Mouse (Mus musculus) hindbrain, embryonic 13.5 days (tissue): ENCODE measurements around the gene Mthfd1. TPM values are rescaled to one million over a fixed set of nuclear protein-coding genes. Genes with fewer than 3 reads are reported as not detected.
A peak's percentile ranks its signal among the peaks of the same experiment; 100 is the strongest.

ENCODE experiments used
- ATAC-seq: fragments of 200-750 bp; cut with Nextera tagmentation; 2 replicates; pipeline ENCODE4 v1.8.0; 2017; ENCODE audit warnings: moderate TSS enrichment; ENCODE audit not compliant: low FRiP score
- H3K27ac ChIP-seq: fragments of 300-500 bp; sonication (generic); 2 replicates; pipeline ENCODE4 v1.5.1; 2015; ENCODE audit warnings: inconsistent platforms, mild to moderate bottlenecking, moderate library complexity
- H3K27me3 ChIP-seq: fragments of 300-500 bp; sonication (generic); 2 replicates; pipeline ENCODE4 v1.6.1; 2015; ENCODE audit warnings: mild to moderate bottlenecking, inconsistent platforms
- H3K36me3 ChIP-seq: fragments of 300-500 bp; sonication (generic); 2 replicates; pipeline ENCODE4 v1.6.1; 2015; ENCODE audit warnings: mild to moderate bottlenecking, inconsistent platforms
- H3K4me1 ChIP-seq: fragments of 300-500 bp; sonication (generic); replicated peaks from 2 replicates; pipeline ENCODE4 v1.6.1; 2015; ENCODE audit warnings: inconsistent platforms
- H3K4me2 ChIP-seq: fragments of 300-500 bp; sonication (generic); 2 replicates; pipeline ENCODE4 v1.6.1; 2015; ENCODE audit warnings: inconsistent platforms, mild to moderate bottlenecking, moderate library complexity
- H3K4me3 ChIP-seq: fragments of 300-500 bp; sonication (generic); 2 replicates; pipeline ENCODE4 v1.5.1; 2015; ENCODE audit warnings: mild to moderate bottlenecking, inconsistent platforms
- H3K9ac ChIP-seq: fragments of 300-500 bp; sonication (generic); 2 replicates; pipeline ENCODE4 v1.6.1; 2015; ENCODE audit warnings: mild to moderate bottlenecking, inconsistent platforms
- H3K9me3 ChIP-seq: fragments of 300-500 bp; sonication (generic); 2 replicates; pipeline ENCODE4 v1.6.1; 2016; ENCODE audit warnings: inconsistent platforms
- WGBS: fragments of 180-500 bp; shearing (Covaris S2); methylation state at CpG from one replicate; pipeline ENCODE4 v1.1.7; 2015; 5-methylcytosine and 5-hydroxymethylcytosine counted together
- polyA plus RNA-seq: library from polyadenylated mRNA; unstranded; fragments of >200 nt; fragmentation: Nextera tagmentation; extraction: Ambion mirVana; gene quantifications from 2 replicates; pipeline ENCODE4 v1.2.1, GENCODE M21; 2015

Gene Mthfd1
- polyA plus RNA-seq, 1 experiment from 2014 or later = 26.3 TPM

DNA sequence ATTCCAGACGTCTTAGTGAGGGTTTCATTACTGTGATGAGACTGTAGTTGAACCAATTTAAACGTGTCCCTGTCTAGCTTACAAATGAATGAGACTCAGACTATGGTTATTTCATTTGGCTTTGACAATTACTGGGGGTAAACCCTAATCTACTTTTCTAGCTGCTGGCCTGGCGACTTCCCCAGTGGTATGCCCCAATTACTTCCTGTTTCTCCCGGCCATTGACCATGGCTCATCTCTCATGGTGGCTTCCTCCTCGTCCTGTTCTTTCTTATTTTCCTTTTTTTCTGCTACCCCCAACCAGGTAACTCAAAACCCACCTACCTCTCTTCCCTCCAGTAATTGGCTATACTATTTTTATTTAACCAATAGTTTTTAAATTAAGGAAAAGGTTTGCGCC lies 9.9 kb downstream of the Mthfd1 start:
- no peaks in the 10 kb centered on the region for H3K9me3 ChIP-seq
- 87% methylated on average over 6 of the region's 6 CpGs for WGBS
- no peak overlapping the region for H3K4me2 ChIP-seq
- no peak overlapping the region for H3K9ac ChIP-seq
- 0 out of 2 replicates have a peak overlapping the region, but pooled peaks have one; percentile 58 for H3K27ac ChIP-seq
- H3K4me1 ChIP-seq = no peaks in the 10 kb centered on the region; the same call in 1 of the 2 replicates
- no peak for ATAC-seq
- no peak overlapping the region for H3K4me3 ChIP-seq
- H3K36me3 ChIP-seq = no peaks in the 10 kb centered on the region
- no peaks in the 10 kb centered on the region for H3K27me3 ChIP-seq

DNA sequence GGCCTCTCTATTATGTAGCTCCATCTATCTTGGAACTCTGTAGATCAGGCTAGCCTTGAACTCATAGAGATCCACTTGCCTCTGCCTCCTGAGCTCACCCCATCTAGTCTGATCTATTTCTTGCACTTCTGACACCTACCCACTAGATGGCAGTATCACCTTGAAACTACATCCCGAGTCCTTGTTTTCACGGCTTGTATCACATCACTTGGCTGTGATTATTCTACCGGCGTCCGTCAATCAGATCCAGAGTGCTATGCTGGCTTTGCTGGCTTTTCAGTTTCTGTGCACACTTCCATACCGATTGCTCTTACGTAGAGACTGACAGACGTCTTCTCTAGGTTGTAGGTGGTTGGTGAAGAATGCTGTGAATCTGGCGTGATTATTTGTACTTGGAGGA lies 11.8 kb downstream of the Mthfd1 start:
- Histone ChIP-seq H3K9me3 (no peaks in the 10 kb centered on the region), H3K36me3 (peaks cover 5% of the 10 kb centered on the region; the same call in 1 of the 2 replicates), H3K4me1 (no peaks in the 10 kb centered on the region; the same call in 1 of the 2 replicates), H3K4me2 (no peak overlapping the region), H3K27me3 (no peaks in the 10 kb centered on the region), H3K27ac (no peak overlapping the region), H3K9ac (no peak overlapping the region), H3K4me3 (no peak overlapping the region)
- no peak for ATAC-seq
- 75% methylated on average over 9 of the region's 9 CpGs for WGBS

DNA sequence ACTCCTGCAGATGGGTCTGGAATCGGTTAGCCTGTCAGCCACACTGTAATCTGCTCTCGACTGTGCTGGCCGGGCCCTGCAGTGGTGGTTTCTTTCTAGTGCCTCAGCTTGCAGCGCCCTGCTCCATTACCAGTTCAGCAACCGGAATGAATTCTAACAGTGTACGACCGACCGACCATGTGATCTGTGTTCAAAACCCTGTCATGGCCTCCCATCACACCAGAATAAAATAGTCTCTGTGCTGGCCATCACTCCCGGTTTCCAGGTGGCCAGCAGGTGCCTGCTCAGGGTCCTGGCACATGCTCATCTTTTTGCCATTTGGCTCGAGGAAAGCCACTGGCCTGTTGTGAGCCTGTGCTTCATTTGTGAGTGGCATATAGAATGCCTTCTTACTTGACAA lies 13.6 kb downstream of the Mthfd1 start:
- H3K9me3 ChIP-seq = no peaks in the 10 kb centered on the region
- H3K9ac ChIP-seq = no peak overlapping the region
- H3K4me3 ChIP-seq = no peak overlapping the region
- no peak overlapping the region for H3K4me2 ChIP-seq
- no peak for ATAC-seq
- no peak overlapping the region for H3K27ac ChIP-seq
- WGBS = 80% methylated on average over 10 of the region's 10 CpGs
- peaks cover 7% of the 10 kb centered on the region; the same call in 1 of the 2 replicates for H3K36me3 ChIP-seq
- H3K4me1 ChIP-seq = no peaks in the 10 kb centered on the region; the same call in 1 of the 2 replicates
- no peaks in the 10 kb centered on the region for H3K27me3 ChIP-seq

DNA sequence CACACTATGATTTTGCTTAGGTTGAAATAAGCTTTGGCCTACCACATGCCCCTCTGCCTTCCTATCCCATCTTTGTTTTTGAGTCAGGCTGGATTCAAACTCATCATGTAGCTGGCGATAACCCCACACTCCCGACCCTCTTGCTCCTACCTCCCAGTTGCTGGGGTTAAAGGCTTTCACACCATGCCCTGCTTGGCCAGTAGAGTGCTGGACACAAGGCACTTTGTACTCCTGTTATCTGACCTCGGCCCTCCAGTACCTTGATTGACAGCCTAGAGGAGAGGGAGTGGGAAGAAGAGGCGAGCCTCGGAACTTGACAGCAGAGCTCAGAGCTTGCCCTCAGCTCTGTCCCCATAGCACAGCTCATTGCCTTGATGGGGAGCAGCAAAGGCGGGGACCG lies 14.1 kb downstream of the Mthfd1 start:
- no peak overlapping the region for H3K4me2 ChIP-seq
- ATAC-seq = no peak
- H3K27me3 ChIP-seq = no peaks in the 10 kb centered on the region
- H3K9ac ChIP-seq = no peak overlapping the region
- no peak overlapping the region for H3K27ac ChIP-seq
- no peak overlapping the region for H3K4me3 ChIP-seq
- H3K4me1 ChIP-seq = no peaks in the 10 kb centered on the region
- H3K36me3 ChIP-seq = peaks cover 7% of the 10 kb centered on the region; the same call in 1 of the 2 replicates
- 72% methylated on average over 7 of the region's 7 CpGs for WGBS
- no peaks in the 10 kb centered on the region for H3K9me3 ChIP-seq

DNA sequence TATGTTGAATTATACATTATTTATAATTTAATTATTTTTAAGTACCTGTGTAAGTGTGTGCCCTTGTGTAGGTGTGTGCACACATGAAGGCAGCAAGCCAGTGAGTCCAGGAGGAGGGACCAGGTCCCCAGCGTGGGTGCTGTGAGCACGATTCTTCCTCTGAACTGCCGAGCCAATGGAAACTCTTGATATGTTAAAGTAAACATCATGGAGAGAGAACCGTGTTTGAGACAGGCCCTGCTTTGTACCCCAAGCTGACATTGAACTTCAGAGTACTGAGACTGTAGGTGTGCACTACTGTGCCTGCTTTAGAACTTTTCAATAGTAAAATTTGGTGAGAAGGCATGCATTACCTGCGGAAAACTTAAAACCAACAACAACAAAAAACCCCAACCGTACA lies 16.4 kb downstream of the Mthfd1 start:
- no peak overlapping the region for H3K4me3 ChIP-seq
- ATAC-seq = no peak
- 93% methylated on average over 6 of the region's 6 CpGs for WGBS

DNA sequence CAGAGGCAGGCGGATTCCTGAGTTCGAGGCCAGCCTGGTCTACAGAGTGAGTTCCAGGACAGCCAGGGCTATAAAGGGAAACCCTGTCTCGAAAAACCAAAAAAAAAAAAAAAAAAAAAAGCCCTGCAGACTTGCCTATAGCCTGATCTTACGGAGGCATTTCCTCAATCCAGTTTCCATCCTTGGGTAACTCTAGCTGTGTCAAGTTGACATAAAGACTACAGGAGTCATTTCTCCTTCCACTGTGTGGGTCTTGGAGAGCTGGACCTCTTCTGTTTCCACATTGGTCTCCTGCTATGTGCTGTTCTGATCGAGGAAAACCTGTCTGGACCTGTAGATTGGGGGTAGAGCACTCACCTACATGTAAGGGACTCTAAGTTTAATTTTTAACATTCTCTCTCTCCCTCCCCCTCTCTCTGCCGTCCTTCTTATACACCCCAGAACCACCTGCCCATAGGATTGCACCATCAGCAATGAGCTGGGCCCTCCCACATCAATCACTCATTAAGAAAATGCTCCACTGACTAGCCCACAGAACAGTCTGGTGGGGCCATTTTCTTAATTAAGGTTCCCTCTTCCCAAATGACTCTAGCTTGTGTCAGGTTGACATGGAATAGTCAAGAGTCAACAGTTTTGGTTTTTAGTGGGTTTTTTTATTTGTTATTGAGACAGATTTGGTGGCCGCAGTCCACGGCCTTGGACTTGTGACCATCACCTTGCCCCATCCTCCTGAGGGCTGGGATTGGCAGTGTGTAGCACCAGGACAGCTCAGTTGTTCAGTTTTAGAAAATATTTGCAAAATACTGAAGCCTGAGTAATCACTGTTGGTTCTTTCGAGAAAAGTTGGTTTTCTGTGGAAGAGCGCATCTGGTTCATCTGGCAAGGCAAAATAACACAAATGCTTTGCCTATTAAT lies 17.8 kb downstream of the Mthfd1 start:
- no peaks in the 10 kb centered on the region for H3K9me3 ChIP-seq
- no peaks in the 10 kb centered on the region for H3K4me1 ChIP-seq
- H3K9ac ChIP-seq = no peak overlapping the region
- 92% methylated on average over 10 of the region's 10 CpGs for WGBS
- peaks cover 7% of the 10 kb centered on the region; the same call in 1 of the 2 replicates for H3K36me3 ChIP-seq
- no peak overlapping the region for H3K4me2 ChIP-seq
- H3K27ac ChIP-seq = no peak overlapping the region
- no peak for ATAC-seq
- no peaks in the 10 kb centered on the region for H3K27me3 ChIP-seq
- no peak overlapping the region for H3K4me3 ChIP-seq

More for the DNA sequence above, 16.4 kb downstream of the Mthfd1 start:
- no peak overlapping the region for H3K4me2 ChIP-seq
- H3K9ac ChIP-seq = no peak overlapping the region
- no peaks in the 10 kb centered on the region for H3K9me3 ChIP-seq
- peaks cover 7% of the 10 kb centered on the region; the same call in 1 of the 2 replicates for H3K36me3 ChIP-seq
- H3K27ac ChIP-seq = no peak overlapping the region
- no peaks in the 10 kb centered on the region for H3K27me3 ChIP-seq
- no peaks in the 10 kb centered on the region for H3K4me1 ChIP-seq

DNA sequence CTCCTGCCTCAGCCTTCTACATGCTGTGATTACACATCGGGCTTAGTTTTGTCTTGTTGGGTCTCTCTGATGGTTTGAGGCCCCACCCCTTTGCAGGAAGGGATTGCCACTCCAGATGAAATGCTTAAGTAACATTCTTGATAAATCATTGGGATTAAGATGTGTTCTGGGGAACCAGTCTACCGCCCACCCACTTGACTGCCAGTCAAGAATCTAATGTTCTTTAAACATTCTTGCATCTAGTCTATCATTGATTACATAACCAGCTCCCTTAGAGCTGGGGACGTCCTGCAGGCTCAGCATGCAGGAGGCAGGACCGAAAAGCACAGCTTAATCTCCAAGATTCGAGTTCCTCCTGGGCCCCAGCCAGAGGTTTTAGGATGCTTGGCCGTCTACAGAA lies 23.1 kb downstream of the Mthfd1 start:
- Histone ChIP-seq H3K9me3 (no peaks in the 10 kb centered on the region), H3K4me2 (no peak overlapping the region), H3K27me3 (no peaks in the 10 kb centered on the region), H3K27ac (no peak overlapping the region), H3K4me1 (peaks cover 8% of the 10 kb centered on the region; the same call in 1 of the 2 replicates), H3K9ac (no peak overlapping the region), H3K36me3 (peaks cover 7% of the 10 kb centered on the region), H3K4me3 (no peak overlapping the region)
- ATAC-seq = no peak
- WGBS = 86% methylated on average over 6 of the region's 6 CpGs

DNA sequence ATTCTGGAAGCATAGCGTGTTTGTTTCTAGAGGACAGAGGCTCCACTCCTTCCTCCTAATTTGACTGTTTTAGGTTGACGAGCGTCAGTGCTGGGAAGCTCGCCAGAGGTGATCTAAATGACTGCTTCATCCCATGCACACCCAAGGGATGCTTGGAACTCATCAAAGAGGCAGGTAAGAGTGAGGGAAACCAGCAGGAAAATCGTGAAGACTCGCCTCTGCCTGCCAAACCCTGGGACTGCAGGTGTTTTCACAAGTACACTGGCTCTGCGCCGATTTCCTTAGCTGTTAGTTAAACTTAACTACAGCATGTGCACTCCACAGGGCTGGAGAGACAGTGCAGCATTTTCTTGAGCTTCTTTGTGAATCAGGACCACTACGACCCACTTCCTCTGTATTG lies 25.5 kb downstream of the Mthfd1 start:
- Histone ChIP-seq H3K27me3 (no peaks in the 10 kb centered on the region), H3K27ac (no peak overlapping the region), H3K9ac (no peak overlapping the region), H3K4me2 (no peak overlapping the region), H3K4me3 (no peak overlapping the region), H3K36me3 (peaks cover 13% of the 10 kb centered on the region), H3K9me3 (no peaks in the 10 kb centered on the region), H3K4me1 (peaks cover 11% of the 10 kb centered on the region; the same call in 1 of the 2 replicates)
- WGBS = 90% methylated on average over 9 of the region's 9 CpGs
- no peak for ATAC-seq

DNA sequence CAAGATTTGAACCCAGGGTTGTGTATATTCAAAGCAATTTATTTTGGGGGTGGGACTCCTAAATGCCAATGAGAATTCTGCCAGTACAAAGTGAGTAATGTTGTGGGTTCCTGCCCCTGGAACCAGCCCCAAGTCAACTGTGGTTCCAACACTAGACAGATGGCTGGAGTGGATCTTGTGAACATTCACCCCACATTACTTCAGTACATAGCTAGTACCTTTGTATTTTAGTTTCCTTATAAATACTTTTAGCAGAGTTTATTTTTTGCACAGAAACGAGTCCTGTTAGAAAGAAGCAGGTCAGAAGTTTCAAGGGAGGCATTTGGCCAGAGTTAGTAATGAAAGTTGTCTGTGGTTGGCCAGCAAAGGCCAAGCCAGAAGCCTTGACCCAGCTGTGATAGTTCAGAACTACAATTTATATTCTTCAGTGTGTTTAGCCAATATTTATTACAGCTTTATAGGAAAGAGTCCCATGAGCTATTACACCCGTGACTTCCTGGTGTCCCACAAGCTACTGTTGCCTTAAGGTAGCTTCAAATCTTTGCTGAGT lies 26.1 kb downstream of the Mthfd1 start:
- WGBS = 84% methylated on average over 2 of the region's 2 CpGs
- peaks cover 11% of the 10 kb centered on the region; the same call in 1 of the 2 replicates for H3K4me1 ChIP-seq
- peaks cover 13% of the 10 kb centered on the region for H3K36me3 ChIP-seq
- H3K27ac ChIP-seq = no peak overlapping the region
- H3K9ac ChIP-seq = no peak overlapping the region
- no peak for ATAC-seq
- H3K4me3 ChIP-seq = no peak overlapping the region
- no peaks in the 10 kb centered on the region for H3K27me3 ChIP-seq
- no peaks in the 10 kb centered on the region for H3K9me3 ChIP-seq
- H3K4me2 ChIP-seq = no peak overlapping the region

DNA sequence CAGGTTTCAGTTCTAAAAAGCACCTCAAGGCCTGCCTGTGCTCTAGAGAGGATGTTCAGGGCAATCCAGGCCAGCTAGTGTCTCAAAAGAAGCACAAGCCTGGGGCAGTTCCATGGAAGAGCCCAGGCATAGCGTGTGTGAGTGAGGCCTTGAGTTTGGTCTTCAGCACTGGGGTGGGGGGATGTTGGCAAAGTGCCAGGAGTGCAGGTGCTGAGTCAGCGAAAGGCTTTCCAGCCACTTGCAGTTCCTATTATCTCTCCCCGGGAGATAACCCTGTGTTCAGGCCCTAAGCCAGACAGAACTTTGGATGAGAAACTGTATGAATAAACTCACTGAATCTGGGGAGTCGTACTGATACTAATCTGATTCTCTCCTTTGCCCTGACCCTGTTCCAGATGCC lies 27.0 kb downstream of the Mthfd1 start:
- Histone ChIP-seq H3K9me3 (no peaks in the 10 kb centered on the region), H3K36me3 (peaks cover 13% of the 10 kb centered on the region), H3K4me2 (no peak overlapping the region), H3K27me3 (no peaks in the 10 kb centered on the region), H3K4me3 (no peak overlapping the region), H3K4me1 (peaks cover 11% of the 10 kb centered on the region; the same call in 1 of the 2 replicates), H3K9ac (no peak overlapping the region), H3K27ac (no peak overlapping the region)
- no peak for ATAC-seq
- 49% methylated on average over 4 of the region's 4 CpGs for WGBS

DNA sequence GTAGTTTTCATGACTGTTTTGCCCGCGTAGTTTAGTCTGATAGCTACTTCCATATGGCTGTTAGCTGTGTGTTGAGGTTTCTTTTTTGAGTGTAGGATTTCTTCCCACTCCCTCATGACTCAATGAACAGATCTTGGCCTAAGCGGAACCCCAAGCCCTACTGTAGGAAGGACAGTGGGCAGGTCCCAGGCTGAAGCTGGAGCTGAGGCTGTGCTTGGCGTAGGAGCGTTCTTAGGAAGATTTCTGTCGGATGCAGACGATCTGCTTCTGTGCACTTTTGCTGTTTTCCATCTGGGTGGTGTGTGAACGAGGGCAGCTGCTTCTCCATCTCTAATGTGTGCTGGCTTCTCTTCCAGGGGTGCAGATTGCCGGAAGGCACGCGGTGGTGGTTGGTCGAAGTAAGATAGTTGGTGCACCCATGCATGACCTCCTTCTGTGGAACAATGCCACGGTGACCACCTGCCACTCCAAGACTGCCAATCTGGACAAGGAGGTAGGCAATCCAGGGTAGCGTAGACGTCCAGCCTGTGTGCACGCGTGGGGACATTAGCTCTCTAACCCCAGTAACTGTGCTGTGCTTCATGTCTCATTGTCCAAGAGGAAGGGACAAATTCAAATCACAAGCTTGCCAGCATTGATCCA lies 27.6 kb downstream of the Mthfd1 start:
- 0 out of 2 replicates have a peak overlapping the region, but pooled peaks have one; percentile 25 for H3K27ac ChIP-seq
- peak; percentile 39; the same call in 1 of the 2 replicates for ATAC-seq

DNA sequence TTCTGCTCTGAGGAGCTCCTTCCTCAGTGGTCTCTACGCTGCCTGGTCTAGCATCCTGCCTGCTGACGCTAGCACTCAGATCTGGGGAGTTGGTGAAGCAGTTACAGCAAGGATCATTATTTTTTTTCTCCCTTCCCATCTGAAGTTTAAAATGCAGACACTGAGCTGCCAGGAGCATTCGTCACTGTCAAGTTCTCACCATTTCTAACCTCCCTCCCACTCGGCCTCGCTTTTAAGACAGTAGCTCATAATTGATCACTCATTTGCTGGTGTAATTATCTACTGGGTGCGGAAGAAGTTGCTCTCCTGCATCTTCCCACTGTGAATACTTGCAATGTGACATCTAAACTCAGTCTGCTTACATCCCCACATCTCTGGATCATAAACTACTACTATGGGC lies 30.3 kb downstream of the Mthfd1 start:
- no peaks in the 10 kb centered on the region for H3K27me3 ChIP-seq
- H3K4me3 ChIP-seq = no peak overlapping the region
- peaks cover 28% of the 10 kb centered on the region for H3K4me1 ChIP-seq
- 67% methylated on average over 6 of the region's 6 CpGs for WGBS
- ATAC-seq = no peak
- H3K4me2 ChIP-seq = no peak overlapping the region
- H3K36me3 ChIP-seq = peaks cover 15% of the 10 kb centered on the region
- no peak overlapping the region for H3K27ac ChIP-seq
- H3K9ac ChIP-seq = no peak overlapping the region
- H3K9me3 ChIP-seq = no peaks in the 10 kb centered on the region

More for the DNA sequence above, 27.6 kb downstream of the Mthfd1 start:
- H3K4me2 ChIP-seq = no peak overlapping the region
- WGBS = 78% methylated on average over 17 of the region's 17 CpGs
- peaks cover 14% of the 10 kb centered on the region for H3K4me1 ChIP-seq
- H3K27me3 ChIP-seq = no peaks in the 10 kb centered on the region
- no peak overlapping the region for H3K9ac ChIP-seq
- H3K4me3 ChIP-seq = no peak overlapping the region
- H3K9me3 ChIP-seq = no peaks in the 10 kb centered on the region
- peaks cover 13% of the 10 kb centered on the region for H3K36me3 ChIP-seq
